Mouse (Mus musculus) v-Abl transformed pro-B cells (cell line): ENCODE measurements around the gene Ltc4s.

ENCODE experiments used
- in situ Hi-C, 2 experiments: fragments of 400-800 bp; cut with MboI; formaldehyde crosslinking; loops; one replicate each; pipeline ENCODE4 v1.15.1; 2025; ENCODE audit not compliant: unreplicated experiment in 2 of 2

Gene Ltc4s

DNA sequence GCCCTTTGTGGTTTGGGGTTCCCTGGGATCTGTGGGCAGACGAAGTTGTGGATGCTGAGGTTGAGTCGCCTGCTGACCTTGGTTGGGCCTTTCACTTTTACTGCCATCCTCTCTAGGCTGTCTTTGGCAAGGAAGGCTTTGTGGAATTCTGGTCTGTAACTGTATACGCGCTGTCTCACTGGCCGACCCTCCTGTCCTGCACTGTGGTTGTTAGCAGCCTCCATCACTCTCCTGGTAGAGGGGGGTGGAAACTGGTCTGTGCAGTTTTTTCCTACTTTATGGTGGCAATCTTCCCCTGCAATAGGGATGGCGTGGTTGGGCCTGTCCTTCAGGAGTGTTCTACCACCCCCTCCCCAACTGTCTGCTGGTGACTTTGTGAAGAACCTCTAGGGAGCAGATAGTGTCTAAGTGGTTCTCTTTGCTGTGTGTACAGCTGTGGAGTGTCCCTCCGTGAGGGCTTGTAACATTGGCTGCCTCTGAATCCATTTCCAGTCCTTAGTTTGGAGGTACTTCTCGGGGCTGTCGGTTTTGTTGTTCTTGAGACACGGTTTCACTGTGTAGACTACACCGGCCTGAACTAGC is 14.4 kb upstream of the Ltc4s start:
- in situ Hi-C loops: no loop called here

DNA sequence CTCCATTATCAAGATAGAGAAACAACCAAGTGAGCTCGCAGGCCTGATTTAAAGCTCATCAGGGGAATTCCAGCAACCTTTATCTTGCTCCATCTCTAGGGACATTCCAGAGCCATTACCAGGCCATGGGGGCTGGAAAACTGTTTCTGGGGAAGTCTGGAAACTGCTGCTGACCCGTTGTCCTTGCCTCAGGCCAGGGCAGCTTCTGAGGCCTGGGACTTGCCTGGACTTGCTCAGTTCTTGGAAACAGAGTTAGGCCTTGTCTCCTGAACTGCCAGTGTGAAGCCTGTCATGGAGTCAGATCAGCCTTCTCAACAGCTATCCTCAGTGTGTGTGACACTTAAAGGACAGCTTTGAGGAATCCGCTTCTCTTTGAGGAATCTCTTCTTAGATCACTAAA is 13.8 kb upstream of the Ltc4s start:
- in situ Hi-C loops: no loop called here

DNA sequence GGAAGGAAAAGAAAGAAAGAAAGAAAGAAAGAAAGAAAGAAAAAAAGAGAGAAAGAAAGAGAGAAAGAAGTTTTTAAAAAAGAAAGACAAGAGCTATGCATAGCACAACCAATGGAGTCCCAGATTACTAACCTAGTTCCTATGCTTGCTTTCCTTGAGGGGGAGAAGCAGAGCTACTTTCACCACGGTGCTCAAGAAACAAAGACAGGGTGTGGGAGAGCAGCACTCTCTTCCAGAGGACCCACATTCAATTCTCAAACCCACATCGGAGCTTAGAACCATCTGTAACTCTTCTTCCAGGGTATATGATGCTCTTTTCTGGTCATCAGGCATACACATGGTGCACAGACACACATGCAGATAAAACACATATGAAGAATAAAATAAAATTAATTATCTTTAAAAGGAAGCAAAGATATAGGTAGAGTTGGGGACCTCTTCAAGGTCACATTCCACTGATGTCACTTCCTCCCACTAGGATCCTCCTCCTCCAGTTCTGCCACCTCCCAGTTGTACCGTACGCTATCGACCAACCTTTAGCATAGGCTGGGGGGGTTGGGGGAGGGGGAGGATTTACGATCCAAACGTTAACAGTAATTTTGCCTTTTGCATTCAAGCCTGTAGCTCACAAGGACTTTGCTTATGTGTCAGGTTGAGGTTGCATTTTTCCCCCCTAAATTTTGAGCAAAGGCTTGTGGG is 10.2 kb upstream of the Ltc4s start:
- in situ Hi-C loops: loop anchor here in 1 of 2 experiments (25.0 kb wide), 1 partner anchor 589 kb away; the partner anchor contains the start of genes Zfp354c and Zfp879

DNA sequence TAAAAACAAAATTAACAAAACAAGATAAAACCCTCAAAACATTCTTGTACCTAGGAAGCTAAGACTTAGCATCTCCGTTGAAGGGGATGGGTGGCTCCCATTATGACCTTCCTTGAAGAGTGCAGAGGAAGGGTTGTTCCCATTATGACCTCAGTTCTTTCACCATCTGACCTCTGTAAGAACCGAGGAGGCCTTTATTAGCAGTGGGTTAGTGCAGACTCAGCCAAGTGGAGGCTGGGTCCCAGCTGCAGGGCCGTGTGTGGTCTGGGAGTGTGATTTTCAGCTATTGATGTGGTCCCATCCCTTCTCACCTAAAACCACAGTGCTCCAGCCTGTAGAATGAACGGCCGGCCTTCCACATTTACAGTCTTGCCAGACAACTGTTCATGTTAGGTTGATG is 6.9 kb upstream of the Ltc4s start:
- in situ Hi-C loops: loop anchor here in 1 of 2 experiments (25.0 kb wide), 1 partner anchor 592 kb away; the partner anchor contains the start of genes Zfp354c and Zfp879

DNA sequence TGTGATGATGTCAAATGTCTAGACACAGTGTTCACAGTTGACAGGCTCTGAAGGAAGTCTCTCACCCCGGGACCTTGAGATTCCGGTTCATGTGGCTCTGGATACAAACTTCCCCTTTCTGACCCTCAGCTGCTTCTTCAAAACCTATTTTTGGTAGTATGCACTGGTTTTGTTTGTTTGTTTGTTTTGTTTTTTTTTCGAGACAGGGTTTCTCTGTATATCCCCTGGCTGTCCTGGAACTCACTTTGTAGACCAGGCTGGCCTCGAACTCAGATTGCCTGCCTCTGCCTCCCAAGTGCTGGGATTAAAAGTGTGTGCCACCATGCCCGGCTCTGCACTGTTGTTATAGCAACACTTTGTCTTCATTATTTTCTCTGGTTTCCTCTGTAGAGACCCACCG is 5.5 kb upstream of the Ltc4s start:
- in situ Hi-C loops: loop anchor here in 1 of 2 experiments (25.0 kb wide), 1 partner anchor 593 kb away; the partner anchor contains the start of genes Zfp354c and Zfp879

DNA sequence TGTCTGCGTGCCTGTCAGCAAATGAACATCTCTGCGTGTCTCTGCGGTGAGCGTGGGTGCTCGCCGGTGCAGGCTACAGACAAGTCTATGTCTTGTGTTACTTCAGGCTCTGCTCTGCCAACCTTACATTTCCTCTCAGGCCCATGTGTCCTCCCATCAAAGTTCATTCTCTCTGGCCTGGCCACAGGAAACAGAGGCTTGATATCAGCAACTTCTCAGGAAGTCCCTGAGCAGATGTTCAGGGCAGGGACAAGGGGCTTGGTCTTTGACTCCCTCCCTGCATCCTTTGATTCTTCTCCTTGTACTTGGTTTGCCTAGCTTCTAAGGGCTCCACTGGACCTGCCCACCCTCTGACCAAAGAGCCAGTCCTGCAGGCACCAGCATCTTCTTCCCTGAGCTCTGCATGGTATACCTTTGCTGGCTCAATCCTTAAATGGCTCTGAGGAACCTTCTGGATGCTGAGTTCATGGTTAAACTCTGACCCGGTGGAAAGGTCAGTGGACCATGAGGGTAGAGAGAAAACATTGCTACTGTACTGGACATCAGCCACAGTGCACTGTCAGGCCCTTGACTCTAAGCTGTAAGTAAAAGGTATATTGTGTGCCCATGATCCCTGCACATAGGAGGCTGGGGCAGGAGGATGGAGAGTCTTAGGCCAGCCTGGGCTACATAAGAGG is 2.0 kb upstream of the Ltc4s start:
- in situ Hi-C loops: loop anchor here in 1 of 2 experiments (25.0 kb wide), 1 partner anchor 597 kb away; the partner anchor contains the start of genes Zfp354c and Zfp879

DNA sequence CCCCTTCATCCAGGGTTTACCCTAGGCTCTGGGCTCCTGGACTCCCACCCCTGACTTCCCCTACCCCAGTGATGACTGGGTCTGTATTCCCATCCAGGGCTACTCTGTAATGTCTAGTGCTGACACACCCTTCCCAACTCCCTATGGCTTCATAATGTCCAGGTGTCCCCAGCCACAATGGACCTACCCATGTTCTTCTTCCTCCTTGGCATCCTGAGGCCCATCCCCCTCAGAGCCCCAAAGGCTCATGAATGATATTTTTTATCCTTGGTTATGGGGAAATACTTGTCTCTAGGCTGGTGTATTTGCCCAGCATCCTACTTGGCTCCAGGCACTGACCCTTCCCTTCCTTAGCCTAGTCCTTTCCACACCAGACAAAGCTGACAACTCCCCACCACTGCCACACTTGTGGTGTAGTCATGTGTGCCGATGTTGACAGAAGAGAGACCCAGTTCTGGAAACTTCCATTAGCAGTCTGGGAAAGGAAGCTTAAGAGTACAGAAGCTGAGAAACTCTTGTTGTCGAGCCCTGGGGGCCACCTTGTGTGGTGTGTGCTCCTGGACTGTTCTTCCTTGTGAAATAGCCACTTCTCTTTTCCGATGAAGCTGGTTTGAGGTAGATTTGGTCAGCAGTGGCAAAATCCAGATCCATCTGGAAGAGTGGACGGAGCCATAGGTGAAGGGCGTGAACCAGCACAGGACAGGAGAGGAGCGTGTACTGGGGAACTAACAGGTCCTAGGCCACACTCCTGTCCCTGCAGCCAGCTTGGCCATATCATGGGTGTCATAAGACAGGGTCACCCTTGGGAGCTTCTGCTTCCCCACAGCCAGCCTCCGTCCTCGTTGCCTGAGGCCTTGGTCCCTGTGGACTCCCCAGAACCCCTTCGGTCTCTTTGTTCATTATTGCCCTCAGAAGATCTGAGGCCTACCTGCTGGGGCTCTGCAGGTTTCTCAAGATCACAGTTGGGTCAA is 690 bp upstream of the Ltc4s start:
- in situ Hi-C loops: loop anchor here in 1 of 2 experiments (25.0 kb wide), 1 partner anchor 598 kb away; the partner anchor contains the start of genes Zfp354c and Zfp879

DNA sequence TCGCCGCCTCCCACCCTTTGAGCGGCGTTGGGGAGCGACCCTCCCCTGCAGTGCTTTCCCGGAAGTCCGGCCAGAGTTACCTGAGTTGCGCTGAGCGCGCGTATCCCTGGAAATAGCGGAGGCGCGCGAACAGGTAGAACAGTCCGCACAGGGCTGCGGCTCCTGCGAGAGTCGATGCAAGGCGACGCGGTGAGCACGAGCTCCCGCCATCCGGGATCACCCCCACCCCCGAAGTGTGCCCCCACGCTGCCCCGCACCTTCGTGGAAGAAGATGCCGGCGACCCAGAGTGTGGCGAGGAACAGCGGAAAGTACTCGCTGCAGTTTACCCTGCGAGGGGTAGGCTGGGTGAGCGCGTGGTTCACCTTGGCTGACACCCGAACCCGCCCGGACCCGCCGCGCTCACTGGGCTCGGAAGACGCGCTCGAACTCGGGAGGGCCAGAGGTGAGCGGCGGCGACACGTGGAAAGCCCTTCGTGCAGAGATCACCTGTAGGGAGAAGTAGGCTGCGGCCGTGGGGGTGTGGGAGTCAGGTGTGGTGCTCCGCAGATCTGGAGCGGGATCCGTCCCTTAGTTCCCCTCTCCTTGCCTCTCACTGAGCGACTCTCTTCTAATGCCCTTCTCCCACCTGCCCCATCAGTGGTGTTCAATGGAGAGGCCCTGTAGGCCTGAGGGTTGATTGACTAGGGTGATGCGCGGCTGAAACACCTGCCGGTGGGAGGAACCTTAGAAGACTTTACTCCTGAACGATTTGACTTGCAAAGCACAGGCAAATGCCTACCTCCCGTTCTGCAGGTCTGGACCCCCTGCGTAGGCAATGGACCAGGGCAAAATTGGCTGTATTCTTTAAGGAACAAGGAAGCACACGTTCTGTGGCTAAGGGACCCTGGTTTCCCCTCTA is 1.2 kb downstream of the Ltc4s start:
- in situ Hi-C loops: loop anchor here in 1 of 2 experiments (25.0 kb wide), 1 partner anchor 600 kb away; the partner anchor contains the start of genes Zfp354c and Zfp879

DNA sequence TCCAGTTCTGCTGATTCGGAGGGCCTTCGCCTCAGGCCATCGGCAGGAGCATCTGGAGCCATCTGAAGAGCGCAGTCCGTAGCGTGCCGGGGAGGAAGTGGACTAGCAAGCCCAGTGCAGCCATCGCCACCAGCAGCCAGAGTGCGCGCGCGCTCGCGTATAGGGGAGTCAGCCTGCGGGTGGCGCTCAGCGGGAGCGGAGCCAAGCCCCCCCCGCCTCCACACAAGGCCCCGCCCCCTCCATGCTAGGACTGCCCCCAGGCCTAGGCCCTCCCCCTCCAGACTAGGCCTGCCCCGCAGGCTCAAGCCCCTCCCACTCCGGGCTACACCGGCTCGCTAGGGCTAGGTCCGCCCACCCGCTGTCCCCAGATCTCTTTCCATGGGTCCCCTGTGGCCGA is 1.9 kb downstream of the Ltc4s start:
- in situ Hi-C loops: loop anchor here in 1 of 2 experiments (25.0 kb wide), 1 partner anchor 601 kb away; the partner anchor contains the start of genes Zfp354c and Zfp879

DNA sequence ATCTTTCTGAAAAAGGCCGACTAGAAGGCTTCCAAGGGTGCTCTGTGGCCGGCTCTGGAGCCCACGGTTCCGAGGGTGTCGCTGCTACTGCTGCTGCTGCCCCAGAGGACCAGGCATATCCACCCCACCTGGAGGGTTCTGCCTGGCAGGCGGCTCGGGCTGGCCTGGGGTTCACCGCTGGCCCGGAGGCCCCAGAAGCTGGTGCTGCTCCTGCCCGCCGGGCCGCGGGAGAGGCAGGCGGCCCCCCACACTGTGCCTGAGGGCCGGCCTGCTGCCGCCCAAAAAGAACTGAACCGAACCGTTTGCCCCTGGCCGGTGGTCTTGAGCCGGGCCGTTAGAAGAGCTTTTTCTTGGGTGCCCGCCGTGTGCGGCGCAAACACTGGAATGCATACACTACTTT is 3.8 kb downstream of the Ltc4s start:
- in situ Hi-C loops: loop anchor here (5.0 to 25.0 kb wide), 3 partner anchors 133 to 603 kb away; partner anchors contain the start of genes Zfp354c (in 1 of the 2) and Zfp879 (in 1 of the 2)

DNA sequence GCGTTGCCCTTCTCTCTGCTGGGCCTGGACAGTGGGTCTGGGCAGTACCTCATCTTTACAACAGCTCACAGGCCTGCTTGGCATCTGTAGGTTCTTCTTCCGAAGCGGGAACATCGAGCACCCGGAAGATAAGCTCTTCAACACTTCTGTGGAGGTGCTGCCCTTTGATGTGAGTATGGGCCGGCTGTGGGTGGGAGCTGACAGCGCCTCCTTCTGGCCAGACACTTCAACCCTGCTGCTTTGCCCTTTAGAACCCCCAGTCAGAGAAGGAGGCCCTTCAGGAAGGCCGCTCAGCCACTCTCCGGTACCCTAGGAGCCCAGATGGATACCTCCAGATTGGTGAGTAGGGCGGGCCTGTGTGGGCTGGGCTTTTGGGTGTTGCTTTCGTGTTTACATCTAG is 4.4 kb downstream of the Ltc4s start:
- in situ Hi-C loops: loop anchor here (5.0 to 25.0 kb wide), 3 partner anchors 133 to 603 kb away; partner anchors contain the start of genes Zfp354c (in 1 of the 2) and Zfp879 (in 1 of the 2)

DNA sequence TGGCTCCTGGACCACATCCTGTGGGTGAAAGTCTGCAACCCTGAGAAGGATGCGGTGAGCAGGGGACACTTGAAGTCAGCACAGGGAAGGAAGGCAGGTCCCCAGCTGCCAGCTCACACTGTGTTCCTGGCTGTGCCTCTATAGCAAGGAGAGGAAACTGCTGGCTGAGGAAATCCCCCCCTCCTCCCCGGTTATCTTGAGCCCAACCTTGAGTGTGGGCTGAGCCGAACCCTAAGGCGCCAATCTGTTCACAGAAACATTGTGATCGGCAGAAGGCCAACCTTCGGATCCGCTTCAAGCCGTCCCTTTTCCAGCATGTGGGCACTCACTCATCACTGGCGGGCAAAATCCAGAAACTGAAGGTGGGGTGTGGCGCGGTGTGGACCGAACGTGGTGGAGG is 5.4 kb downstream of the Ltc4s start:
- in situ Hi-C loops: loop anchor here (5.0 to 25.0 kb wide), 3 partner anchors 134 to 604 kb away; partner anchors contain the start of genes Zfp354c (in 1 of the 2) and Zfp879 (in 1 of the 2)

DNA sequence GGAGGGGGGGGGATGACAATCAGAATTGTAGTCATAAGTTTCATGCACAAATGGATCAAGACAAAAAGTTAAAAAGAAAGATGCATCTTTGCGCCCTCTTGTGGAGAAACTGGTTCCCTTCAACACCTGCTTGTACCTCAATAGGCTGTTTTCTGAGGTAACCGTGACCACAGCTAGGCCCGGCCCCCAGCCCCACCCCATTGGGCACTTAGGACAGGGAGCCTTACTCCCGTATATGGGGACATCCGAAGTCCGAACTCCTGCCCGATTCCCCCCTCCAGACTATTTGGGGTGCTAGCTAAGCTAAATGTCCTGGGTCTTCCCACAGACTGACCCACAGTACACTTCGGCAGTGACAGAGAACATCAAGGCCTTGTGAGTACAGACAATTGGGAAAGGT is 7.0 kb downstream of the Ltc4s start:
- in situ Hi-C loops: loop anchor here (5.0 to 25.0 kb wide), 3 partner anchors 136 to 606 kb away; partner anchors contain the start of genes Zfp354c (in 1 of the 2) and Zfp879 (in 1 of the 2)

DNA sequence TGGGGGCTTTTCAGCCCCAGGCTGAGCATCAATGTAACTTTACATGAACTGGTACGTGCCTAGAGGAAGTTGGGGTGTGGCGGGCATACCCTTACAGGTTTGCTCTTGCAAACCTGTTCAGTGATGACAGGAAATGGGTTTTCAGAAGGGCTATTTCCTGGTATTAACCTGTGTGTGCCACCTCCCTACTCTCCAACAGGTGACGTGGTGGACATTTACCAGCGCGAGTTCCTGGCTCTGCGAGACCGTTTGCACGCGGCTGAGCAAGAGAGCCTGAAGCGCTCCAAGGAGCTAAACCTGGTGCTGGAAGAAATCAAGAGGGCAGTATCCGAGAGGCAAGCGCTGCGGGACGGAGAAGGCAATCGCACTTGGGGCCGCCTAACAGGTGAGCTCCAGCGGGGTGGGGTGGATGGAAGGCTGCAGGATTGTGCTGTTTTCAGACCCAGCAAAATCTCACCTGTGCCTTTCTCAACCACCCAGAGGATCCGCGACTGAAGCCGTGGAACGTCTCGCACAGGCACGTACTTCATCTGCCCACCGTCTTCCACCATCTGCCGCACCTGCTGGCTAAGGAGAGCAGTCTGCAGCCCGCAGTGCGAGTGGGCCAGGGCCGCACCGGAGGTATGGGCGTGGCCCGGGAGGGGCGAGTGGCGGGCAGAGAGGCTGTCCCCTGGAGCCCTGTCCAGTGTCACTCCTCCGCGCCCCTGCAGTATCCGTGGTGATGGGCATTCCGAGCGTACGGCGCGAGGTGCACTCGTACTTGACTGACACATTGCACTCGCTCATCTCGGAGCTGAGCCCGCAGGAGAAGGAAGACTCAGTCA is 7.7 kb downstream of the Ltc4s start:
- in situ Hi-C loops: loop anchor here (5.0 to 25.0 kb wide), 3 partner anchors 137 to 607 kb away; partner anchors contain the start of genes Zfp354c (in 1 of the 2) and Zfp879 (in 1 of the 2)

DNA sequence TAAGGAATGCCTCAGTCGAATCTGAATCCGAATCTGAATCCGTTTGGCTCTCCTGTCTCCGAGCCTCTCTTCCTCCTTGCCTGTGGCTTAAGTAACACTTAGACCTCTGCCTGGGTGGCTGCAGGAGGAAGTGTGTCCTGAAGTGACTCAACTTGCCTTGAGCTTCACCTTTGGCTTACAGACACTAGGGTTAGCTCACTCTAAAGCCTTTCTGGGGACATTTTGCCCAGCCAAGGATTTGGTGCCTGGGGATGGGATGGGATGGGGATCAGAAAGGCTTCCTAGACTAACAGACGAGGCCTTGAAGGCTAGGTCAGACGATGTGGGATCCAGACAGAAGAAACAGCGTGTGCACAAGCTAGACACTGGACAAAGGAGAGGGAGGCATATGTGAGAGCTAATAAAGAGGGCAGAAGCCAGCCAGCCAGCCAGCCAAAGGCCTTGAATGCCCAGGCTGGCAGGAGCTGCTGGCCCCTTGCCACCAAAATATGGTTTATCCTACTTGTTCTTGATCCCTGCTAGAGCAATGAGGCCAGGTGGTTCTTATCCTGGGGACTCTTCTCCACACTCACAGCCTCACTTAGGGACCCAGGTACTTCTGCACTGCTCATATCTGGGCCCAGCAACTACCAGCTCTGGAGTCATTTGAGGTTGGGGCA is 9.0 kb downstream of the Ltc4s start:
- in situ Hi-C loops: loop anchor here (5.0 to 25.0 kb wide), 3 partner anchors 67 to 608 kb away; partner anchors contain the start of genes Tbc1d9b (in 1 of the 2), Zfp354c (in 1 of the 2) and Zfp879 (in 1 of the 2)

DNA sequence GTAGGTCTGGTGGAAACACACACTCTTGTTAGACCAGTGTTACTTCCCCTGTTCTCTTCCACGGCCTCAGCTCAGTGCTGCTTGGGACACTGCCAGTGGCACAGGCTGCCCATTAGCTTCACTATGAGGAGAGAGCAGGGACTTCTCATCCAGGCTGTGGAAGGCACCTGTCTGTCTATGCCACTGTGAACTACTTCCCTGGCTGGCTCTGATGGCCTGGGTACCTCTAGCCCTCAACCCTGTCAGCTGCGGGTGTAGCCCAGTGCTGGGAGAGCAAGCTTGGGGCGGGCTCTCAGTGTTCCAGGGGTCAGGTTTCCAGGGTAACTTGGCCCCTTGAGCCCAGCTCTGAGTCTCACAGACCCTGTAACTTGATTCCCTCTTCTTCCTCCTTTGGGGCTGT is 9.6 kb downstream of the Ltc4s start:
- in situ Hi-C loops: loop anchor here (5.0 to 25.0 kb wide), 3 partner anchors 66 to 609 kb away; partner anchors contain the start of genes Tbc1d9b (in 1 of the 2), Zfp354c (in 1 of the 2) and Zfp879 (in 1 of the 2)
